Mouse (Mus musculus): ENCODE data around the gene Rps8.

GRCm38 (mm10) chr4:117155020-117155791 lies 837 bp downstream of the Rps8 start:
- TF ChIP-seq CTCF (IDR thresholded peaks at IDR 0.05) (no peak), EP300 (IDR thresholded peaks at IDR 0.05) (no peak)
